Mouse (Mus musculus) skeletal muscle tissue, adult 2 months (tissue): ENCODE results near the gene Arhgef17.

ENCODE experiments used
- DNase-seq: peaks from one replicate; pipeline ENCODE4 v3.0.0-alpha.2; 2012; ENCODE audit warnings: low read depth, low spot score

Arhgef17 gene

DNA sequence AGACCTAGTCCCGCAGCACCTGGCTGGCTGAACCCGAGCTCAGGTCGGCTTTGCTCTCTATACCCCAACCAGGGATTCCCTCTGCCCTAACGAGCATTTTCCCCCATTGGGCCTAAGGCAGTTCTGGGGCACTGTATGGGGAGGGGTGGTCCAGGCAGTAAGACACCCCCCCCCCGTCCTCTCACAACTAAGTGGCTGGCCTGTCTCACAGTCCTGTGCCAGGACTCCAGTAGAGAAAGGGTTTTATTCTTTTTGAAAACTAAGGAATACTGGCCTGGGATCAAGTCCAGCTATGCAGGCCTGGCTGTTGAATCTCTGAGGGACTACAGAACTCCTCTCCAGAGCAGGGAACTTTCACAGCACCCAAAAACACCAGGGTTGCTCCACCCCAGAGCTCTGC, 16.7 kb downstream of the Arhgef17 start:
- no peak for DNase-seq

DNA sequence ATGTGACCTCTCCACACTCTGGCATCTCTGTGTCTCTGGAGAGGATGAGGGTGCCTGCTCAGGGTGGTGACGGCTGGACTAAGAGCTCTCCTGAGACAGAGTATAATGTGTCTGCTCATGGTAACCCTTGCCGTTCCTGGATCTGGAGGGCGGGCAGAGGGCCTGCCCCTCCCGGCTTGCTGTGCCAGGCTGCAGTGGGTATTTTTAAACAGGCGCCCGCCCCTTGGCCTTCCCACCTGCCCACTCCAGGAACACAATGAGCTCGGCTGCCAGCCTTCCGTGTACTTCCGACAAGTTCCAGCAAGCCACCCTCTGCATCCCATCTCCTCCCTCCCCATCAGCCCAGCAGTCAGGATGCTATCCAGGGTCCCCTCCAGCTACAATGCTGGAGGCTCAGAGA, 20.1 kb downstream of the Arhgef17 start:
- peak; percentile 71 for DNase-seq

DNA sequence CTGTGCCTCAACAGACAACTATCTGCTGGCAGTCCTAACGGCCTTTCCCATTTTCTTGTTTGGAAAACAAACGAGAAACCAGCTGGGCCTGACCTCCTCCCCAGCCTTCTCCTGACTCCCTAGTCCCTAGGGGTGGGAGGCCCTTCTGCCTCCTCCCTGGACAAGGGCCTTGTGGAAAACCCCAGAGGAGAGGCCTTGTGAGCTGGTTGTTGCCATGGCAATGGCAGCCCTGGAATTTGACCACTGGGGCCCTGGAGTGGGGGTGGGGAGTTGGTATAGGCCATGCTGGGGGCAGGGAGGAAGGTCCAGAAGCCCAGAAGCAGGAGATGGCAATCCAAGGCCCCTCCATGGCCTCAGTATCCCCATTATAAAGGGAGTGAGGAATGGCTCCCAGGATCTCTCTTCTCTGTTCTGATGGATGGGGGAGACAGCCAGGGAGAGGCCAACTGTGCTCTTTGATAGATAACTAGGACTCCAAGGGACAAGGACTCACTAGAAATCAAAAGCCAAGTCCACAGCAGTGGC, 20.6 kb downstream of the Arhgef17 start:
- DNase-seq = no peak

DNA sequence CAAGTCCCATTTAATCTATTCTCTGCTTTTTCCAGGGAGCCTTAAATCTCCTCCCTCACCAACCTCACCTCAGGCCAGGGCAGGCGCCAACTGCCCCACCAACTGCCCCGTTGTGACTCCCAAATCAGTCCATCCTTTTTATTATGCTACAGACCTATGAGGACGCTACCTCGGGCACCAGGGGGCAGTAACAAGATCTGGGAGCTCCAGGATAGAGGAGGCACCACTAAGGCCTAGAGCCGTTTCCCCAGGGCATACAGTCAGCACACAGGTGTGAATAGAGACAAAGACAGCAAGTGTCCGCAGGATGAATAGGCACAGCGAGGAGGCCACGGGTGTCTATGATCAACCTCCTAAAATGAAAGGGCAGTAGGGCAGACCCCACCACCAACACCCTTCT, 23.3 kb downstream of the Arhgef17 start:
- no peak for DNase-seq

DNA sequence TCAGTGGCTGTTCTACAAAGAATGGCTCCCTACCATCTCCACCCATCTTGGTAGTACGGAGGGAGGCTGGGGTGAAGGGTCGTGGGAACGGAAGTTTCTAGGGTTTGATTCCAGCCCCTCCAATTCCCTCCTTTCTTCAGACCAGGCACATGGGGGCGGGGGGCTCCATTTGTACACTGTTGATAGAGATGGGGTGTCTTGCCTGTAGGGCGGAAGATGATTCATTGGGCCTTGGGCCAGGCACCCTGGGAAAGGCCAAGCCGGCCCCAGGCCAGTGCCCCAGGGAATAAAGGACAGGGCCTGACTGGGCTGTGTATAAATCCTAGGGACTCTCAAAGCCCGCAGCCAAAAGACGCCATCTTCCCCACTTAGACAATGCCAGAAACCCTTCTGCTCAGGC, 23.8 kb downstream of the Arhgef17 start:
- DNase-seq = no peak

DNA sequence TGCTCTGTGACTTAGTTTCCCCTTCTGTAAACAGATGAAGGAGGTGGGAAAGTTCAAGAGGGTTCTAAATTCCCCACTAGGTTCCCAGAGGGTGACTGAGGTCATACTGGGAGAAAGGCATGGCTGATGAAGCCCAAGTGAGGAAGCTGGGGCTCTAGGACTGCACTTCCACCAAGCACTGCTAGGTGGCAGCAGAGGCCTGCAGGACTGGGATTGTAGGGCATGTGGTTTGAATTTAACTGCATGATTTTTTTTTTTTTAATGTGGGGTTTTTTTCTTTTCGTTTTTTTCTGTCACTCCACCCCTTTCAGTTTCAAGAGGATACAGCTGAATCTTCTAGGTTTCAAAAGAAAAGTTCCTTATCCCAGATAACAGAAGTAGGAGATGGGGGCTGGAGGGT, 24.7 kb downstream of the Arhgef17 start:
- DNase-seq = peak; percentile 74

DNA sequence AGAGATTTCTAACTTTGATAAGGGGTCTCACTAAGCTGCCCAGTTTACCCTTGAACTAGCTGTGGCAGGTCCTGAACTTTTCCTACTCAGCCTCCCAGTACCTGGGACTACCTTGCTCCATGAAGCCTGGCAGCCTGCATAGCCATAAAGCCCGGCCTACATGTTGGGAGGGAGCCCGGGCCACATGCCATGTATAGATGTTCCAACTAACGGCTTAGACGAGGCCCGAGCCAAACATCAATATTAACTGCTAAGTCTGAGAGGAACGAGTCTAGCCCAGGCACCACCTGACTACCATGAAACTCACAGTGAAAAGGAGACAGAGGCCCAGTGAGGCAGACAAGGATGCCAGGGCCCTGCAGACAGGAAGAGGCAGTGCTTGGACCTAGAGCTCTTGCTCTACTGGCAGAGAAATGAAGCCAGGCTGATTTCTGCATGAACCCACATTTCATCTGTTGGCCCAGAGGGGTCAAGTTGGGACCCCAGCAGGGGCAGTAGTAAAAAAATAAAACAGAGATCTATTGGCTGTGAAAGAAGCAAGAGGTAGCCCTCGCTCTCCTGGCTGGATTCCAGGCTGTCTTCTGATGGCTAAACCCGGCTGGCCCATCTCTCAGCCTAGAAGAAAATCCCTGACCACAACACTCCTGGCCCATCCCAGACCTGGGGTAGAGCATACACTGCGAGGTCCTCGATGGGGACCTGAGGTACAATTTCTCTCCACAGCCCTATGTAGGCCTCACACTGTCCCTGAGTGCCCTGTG, 25.7 kb downstream of the Arhgef17 start:
- DNase-seq = no peak

DNA sequence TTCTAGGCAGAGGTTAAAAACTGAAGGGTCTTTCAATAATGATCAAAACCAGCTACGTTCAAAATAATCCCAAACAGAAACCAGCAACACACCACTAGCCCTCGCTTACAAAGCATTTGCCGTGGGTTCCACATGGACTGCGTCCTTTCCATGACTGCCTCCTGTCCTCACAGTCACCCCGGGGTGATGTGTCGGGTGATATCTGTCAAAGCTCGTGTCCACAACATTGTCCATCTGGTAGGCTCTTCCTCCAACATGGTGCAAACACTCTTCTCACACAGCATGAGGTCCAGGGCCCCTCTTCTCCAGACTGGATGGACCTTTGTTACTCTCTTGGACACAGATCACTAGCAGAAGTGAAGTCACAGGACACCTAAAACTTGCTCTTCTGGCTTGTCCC, 26.9 kb downstream of the Arhgef17 start:
- no peak for DNase-seq

DNA sequence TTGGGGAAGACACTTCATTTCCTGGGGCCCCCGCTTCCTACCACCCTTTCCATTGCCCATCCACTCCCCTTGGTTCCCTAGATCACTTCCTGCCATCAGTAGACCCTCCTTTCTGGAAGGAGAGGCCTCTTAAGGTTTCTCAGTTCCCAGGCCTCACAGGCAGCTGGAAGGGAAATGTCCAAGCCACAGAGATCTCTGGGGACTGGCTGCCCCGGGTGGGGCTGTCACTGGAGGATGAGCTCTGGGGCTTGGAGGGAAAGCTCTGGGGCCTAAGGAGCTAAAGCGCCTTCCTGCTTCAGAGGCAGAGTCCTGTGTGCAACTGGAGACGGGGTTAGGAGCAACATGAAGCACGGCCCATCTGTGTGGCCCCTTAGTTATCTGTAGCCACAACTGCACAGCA, 27.3 kb downstream of the Arhgef17 start:
- DNase-seq = no peak

DNA sequence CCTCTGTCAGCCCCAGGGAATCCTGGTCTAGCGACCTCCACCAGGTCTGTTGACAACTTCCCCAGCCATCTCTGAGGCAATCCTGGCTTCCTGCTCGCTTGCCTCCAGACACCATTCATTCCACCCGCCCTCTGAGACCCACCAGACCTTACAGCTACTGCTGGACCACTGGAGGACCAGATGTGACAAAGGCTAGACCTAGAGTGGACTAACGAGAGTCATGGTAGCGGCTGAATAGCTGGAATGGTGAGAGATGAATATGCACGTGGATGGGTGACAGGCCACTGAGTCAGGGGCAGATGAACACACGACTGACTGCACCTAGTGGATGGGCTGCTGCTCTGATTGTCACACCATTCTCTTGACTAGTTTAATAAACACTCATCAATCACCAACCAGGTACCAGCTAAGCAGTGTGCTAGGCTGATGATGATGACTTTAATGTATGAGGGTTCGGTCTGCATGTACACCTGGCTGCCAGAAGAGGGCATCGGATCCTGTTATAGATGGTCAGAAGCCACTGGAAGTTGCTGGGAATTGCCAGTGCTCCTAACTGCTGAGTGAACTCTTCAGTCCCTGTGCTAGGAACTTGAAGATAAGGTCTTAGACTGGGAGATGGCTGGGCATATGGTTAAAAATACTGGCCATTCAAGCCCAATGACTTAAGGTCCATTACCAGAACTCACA, 29.3 kb downstream of the Arhgef17 start:
- no peak for DNase-seq

DNA sequence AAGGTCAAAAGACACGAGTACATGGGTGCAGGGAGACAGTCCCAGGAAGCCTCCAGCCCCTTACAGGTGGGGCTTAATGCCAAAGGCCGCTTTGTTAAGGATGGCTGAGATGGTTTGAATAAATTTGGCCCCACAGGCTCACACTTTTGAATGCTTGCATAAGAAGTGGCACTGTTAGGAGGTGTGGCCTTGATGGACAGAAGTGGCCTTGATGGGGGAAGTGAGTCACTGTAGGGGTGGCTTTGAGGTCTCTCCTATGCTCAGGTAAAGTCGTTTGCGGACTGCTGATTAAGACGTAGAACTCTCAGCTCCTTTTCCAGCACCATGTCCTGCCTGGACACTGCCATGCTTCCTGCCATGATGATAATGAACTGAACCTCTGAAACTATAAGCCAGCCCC, 34.1 kb downstream of the Arhgef17 start:
- no peak for DNase-seq

DNA sequence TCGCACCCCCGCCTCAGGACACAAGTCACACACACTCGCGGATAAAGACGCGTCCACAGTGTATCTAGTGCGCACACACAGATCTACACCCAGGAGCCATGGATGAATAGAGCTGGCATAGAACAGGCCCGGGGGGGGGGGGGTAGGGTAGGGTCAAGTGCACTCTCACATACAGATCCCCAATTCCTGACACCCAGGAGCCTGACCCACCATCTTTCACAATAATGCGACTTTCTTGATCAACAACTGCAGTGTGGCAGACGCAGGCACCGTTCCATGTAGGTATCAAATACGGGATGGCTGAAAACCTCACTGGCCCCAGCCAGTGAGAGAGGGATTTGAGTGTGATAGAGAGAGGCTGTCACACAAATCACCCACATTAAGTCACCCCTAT, 37.1 kb downstream of the Arhgef17 start:
- no peak for DNase-seq

DNA sequence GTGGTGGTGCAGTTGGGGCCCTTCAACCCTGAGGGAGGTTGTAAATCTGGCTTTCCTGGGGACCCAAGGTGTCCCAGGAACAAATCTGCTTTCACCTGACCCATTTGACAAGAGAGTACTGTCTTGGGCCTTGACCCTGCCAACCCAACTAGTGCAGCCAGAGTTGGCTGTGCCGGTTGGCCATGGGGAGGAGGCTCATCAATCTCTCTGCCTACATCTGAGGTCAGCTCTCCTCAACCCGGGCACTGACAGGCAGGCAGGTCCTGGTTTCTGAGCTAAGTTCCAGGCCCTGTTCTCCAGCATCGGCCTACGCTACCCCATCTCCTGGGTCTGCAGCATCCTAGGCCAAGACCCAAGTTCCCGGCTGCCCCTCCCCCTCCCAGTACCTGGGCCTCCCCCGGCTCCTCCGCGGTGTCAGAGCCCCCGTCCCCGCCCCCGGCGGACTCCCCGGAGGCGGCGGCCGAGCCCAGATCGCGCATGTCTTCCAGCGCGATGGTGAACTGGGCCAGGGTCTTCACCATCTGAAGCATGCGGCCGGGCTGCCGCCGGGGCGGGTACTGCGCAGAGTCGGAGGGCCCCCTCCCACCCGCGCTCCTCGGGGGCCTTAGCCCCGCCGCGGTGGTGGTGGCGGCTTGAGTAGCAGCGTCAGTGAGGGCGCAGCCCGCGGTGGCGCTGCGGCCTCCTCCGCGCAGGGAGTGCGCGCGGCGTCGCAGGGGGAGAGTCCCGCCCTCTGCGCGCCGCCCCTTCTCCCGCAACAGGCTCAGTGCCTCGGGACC, 37.7 kb downstream of the Arhgef17 start:
- no peak for DNase-seq

DNA sequence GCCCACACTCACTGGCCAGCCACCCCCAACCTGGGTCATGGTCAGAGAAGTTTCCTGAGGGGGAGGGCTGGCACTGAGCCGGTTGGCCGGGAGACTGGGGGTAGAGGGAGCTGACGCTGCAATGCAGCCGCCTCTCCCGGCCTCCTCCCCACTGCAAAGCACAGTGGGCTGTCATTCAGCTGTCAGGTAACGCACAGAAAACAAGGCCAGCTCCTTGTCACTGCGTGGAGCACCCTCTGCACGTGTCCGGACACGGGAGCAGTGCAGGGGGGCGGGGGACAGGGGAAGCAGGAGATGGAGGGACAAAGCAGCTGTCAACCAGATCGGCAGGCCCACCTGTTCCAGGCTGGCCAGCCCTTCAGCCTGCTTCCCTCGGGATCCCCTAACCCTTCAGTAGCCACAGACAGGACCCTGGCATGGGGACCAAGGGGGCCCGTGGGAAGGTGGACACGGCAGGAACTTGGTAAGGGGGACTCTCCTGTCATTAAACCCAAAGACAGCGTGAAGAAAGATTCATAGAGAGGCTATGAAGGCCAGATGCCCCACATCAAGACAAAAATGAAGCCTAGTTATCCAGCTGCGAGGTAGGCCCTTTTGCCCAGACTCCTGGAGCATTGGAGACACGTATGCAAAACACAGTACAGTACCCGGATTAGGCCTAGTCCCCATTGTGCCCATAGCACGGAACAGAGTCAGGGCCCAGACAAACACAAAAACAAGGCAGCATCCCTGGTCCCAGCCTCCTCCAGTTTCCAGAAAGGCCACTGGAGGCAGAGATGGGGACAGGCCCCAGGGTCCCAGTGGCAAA, 38.5 kb downstream of the Arhgef17 start:
- no peak for DNase-seq

DNA sequence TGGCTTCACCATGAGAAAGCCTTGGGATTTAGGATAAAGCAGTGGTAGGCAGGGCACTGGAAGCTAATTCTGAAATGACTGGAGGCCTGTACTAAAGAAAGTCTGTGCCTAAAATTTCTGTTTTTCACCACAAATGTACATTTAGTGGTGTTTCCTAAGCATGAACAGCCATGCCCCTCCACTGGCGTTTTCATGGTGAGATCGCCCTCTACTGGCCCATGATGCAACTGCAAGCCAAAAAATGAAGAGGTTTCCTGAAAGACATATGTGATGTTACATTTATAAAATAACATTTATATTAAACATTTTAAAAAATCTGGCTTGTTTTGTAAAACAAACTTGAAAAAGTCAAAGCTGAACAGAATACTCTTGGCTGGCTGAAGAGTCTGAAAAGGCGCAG, 45.4 kb downstream of the Arhgef17 start:
- no peak for DNase-seq

DNA sequence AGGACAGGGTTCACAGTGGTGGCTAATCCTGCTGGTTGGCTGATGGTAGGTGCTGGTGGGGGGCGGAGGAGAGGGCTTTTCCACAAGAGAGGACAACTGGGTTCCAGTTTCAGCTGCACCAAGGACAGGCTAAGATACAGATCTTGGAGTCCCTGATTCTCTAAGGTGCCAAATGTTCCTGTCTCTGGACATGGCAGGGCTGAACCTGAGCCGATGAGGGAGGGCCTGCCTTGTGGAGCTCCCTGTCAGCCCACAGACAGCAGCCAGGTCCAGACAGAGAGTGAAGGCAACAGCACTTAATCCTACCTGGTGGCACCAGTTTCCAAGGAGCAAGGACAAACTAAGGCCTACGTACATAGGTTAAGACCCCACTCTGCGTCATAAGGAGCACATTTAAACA, 47.4 kb downstream of the Arhgef17 start:
- DNase-seq = peak; percentile 60

DNA sequence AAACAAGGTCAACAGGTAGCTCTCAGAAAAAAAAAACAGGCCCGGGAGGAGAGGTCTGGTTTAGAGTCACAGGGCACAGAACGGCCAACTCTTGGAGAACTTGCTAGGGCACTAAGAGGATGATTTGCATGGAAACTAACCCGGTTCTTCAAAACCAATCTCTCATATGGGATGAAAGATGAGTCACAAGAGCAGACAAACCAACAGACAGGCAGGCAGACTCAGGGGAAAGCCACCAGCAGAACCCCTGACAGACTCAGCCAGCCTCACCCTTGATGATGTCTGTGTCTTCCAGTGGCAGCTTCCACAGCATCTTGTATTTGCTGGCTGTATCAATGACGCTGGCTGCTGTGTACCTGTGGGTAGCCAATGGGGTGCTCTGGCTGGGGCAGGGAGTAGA, 50.0 kb downstream of the Arhgef17 start:
- DNase-seq = no peak

DNA sequence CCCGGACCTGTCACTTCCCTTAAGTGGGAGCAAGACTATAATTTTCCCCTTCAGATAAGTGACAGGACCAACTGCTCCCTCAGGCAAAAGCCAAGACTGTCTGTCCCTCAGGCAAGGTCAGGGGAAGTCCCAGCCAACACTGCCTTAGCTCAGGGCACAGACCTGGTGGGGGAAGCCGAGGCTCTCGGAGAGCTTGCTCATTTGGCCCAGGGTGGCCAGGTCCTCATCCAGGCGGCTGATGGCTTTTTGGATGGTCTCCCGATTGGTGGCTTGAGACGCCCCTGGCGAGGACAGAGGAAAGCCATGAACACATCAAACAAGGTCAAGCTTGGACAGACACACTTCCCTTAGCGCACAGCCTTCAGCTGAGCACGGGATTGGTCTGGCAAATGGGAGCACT, 50.4 kb downstream of the Arhgef17 start:
- DNase-seq = peak; percentile 93

DNA sequence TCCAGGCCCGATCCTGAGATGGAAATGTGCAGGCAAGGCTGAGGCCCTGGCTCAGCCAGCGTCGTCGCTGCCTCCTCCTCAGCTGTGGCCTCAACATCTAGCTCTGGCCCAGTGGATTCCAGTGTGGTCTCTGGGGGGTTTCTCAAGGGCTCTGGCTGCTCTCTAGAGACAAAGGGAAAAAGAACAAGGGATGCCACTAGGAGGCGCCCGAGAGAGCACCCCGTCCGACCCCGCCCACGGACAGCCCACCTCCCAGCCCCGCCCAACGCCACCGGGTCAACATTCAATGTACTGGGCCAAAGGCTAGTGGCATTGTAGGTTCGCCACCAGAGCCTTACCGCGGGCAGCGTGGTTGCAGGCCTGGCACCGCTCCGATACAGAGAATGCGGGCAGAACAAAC, 52.3 kb downstream of the Arhgef17 start:
- DNase-seq = no peak

DNA sequence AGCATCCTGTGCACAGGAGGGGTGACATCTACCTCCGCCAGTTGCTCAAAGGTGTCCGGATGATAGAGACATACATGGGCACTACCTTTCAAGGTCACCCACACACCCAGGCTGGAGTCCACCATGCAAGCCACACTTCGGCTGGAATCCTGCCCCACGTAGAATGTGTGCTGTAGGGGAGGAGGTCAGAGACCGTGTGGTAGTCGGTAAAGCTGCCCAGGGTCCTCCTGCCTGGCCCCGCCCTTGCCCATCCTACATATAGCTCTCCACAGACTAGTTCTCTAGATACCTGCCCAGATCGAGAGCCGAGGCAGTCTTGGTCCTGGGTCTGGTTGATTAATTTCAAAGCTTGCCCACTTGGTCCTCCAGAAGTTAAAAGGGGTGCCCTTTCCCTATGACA, 55.1 kb downstream of the Arhgef17 start:
- DNase-seq = no peak

DNA sequence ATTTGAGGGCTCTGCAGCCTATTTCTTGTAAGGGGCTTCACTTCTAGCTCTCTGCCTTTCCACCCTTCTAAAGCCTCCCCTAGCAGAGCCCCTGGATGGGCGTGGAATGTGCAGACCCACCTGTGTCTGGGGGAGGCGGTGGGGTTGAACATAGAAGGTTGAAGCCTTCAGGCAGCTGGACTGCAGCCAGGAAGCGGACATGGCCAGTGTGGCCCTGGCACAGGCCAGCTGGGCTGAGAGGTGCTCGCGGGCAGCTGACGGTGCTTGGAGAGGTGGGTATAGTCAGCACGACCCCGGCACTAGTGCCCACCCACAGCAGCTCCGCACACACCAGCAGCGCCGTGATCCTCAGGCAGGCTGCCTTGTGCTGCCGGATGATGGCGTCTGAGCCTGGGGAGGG, 55.6 kb downstream of the Arhgef17 start:
- DNase-seq = no peak

DNA sequence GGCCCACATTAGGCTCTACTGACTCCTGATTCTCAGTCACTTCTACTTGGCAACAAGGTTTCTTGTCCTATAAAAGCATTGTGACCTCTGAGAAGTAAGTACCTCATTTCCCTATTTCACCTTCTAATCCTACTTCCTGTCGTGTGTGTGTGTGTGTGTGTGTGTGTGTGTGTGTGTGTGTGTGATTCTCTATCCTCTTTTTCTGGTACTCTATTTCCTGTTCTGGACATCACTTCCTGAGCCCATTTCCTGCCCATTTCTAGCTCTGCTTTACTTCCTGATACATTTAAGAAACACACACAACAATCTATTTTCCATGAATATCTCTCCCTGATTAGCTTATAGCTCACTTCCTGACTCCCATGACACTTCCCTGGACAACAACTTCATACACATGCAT, 56.1 kb downstream of the Arhgef17 start:
- no peak for DNase-seq
